Mouse (Mus musculus) thymus, postnatal 25 days (tissue): ENCODE results near the gene Chd5.

ENCODE experiments used
- DNase-seq: peaks from one replicate; pipeline ENCODE4 v3.0.0; 2022

Chd5 gene

DNA sequence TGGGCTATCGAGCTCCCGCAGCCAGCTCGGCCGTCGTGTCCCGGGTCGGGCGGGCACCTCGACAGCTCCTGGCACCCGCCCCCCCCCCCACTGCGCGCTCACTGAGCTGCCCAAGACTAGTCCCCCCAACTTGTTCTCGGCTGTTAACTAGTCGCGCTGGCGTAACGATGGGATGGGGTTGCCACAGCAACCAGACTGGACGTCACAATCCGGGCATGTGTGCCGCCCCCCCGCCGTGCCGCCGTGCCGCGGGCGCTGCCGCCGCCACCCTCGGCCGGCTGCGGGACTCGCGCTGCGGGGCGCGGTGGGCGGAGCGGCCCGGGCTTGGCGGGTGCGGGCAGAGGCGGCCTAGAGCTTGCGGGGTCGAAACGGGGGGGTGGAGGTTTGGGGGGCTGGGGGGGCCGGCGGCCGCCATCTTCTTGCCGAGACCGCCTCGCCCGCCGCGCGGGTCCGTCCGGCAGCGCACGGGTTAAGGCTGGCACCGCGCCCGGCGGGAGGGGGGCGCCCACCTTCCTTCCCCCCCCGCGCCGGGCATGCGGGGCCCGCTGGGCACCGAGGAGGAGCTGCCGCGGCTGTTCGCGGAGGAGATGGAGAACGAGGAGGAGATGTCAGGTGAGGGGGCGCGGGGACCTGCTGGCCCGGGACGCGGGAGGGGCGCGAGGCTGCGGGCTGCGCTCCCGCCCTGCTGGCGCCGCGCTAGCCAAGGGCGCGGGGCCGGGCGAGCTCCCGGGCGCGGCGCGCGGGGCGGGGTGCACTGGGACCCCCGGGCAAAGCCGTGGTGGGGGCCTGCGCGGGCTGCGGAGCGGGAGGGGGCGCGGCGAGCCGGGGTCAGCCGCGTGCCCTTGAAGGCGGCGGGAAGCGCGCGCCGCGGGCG is at the start of gene Chd5:
Gene Chd5 (plus strand): TSS at position 233 of the 874 bp plus-strand sequence.
- DNase-seq, result no peak

GRCm38 (mm10) chr4:152290385-152290784 is 48.1 kb upstream of the Chd5 start:
- DNase-seq, result no peak

DNA sequence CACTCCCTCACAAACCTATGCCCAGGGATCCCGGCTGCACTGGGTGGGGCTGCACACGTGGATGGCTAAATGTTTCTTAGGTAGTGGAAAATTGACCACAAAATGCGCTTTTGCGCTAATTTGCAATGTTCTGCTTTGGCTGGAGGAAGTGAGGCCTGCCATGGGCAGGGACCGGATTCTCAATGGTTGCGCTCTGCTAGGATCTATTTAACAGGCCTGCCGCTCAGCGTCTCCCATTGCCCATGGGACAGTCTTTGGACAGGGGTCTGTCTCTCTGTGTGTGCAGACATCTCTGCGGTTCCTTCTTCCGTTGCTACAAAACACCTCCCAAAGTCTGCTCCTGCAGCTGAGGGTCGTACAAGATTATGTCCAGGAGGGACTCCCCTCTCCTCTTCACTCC is 47.5 kb upstream of the Chd5 start:
- DNase-seq, result no peak

- DNase-seq, result no peak
Observed at GRCm38 (mm10) chr4:152291562-152291961, 46.9 kb upstream of the Chd5 start, which contains the start of gene Hes3. Hes3 (minus strand) TSS chr4:152291662.

GRCm38 (mm10) chr4:152292102-152292765 is 46.2 kb upstream of the Chd5 start:
- no peak for DNase-seq

DNA sequence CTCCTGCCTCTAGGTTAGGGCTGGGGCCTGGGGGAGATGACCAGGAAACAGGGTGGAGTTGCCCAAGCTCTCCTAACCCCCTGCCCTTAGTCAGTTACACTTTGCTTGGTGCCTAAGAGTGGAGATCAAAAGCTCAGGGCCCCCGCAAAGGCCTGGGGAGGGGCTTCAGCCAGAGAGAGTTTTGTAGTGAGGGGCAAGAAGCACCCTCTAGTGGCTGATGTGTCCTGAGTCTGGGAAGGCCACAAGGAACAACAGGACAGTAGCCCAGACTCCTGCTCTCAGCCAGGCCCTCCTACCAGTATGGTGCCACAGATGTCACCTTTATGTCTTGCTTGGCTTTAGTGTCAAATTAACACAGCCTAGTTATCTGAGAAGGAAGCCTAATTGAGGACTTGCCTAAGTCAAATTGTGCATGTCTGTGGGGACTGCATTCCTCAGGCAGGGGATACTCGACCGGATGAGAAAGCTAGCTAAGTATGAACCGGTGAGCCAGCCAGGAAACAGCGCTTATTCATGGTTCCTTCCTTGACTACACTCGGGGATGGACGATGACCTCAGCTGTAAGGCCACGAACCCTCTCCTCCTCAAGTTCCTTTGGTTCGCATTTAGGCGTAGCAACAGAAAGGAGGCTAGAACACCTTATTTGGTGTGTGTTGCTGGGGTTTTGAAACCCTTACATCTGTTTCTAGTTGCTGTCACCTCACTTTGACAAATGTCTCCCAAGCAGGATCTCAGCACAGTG is 44.1 kb upstream of the Chd5 start:
- DNase-seq, result no peak

DNA sequence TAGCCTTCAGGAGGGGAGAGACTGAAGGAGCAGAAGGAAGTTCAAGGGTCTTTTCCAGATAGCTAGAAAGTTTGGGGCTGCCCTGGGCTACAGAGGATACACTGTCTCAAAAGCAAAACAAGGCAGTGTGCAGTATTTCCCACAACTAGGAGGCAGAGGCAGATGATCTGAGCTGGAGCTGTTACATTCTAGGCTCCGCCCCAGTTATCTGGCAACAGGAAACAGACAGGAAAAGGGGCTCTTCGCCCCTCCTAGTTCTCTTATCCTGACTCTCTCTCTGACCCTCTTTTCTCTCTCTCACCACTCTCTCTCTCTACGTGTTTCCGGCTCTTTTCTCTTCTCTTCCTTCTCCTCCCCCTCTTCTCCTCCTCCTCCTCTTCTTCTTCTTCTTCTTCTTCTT is 42.5 kb upstream of the Chd5 start:
- peak; percentile 48 for DNase-seq

DNA sequence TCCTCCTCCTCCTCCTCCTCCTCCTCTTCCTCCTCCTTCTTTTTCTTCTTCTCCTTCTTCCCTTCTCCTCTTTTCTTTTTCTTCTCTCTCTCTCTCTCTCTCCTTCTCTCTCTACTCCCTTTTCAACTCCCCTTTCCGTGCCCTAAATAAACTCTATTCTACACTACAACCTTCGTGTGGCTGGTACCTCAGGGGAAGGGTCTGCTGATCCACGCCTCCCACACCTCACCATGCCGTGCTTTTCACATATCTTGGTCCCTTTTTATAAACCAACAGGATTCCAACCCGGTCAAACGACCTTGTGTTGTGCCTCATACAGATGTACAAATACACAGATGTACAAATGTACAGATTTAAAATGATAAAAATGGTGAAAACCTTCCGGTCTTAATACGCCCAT is 42.1 kb upstream of the Chd5 start:
- peak; percentile 28 for DNase-seq

DNA sequence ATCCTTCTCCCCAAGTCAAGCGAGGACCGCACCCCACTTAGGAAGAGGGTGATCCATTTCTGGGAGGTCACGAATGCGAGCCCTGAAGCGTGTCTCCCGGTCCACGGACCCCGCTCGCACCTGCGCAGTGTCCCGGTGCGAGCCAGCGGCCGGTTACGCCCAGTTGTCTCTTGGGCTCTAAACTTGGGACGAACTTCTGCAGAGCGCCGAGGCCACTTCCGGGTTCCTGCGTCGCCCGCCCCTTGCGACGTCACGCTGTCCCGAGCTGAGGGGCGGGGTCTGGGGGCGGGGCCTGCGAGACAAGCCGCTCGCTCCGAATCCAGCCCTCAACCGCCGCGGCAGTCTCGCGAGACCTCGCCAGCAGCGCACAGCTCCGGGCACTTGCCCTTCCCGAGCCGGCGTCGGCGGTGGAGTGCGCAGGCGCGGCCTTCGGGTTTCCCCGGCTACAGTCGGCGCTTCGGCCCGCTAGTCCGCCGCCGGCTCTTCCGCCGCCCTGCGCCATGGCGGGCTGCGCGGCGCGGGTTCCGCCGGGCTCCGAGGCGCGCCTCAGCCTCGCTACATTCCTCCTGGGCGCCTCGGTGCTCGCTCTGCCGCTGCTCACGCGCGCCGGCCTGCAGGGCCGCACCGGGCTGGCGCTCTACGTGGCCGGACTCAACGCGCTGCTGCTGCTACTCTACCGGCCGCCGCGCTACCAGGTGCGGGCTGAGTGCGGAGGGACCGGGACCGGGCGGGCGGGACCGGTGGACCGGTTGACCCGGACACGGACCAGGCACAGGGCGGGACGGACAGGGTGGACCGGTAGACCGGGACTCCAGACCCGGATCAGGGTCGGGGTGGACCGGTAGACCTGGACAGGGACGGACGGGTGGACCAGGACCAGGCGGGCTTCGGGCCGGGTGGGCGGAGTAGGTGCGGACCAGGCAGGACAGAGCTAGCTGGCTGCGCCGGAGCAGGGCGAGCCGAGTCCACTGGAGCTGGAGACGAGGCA is 41.3 kb upstream of the Chd5 start, which contains the start of gene Icmt:
Gene Icmt (plus strand): TSS at position 354 of the 988 bp plus-strand sequence.
- peak; percentile 100 for DNase-seq

- no peak for DNase-seq
Observed at GRCm38 (mm10) chr4:152298836-152299235, 39.6 kb upstream of the Chd5 start.

GRCm38 (mm10) chr4:152300375-152300774 is 38.1 kb upstream of the Chd5 start:
- no peak for DNase-seq

DNA sequence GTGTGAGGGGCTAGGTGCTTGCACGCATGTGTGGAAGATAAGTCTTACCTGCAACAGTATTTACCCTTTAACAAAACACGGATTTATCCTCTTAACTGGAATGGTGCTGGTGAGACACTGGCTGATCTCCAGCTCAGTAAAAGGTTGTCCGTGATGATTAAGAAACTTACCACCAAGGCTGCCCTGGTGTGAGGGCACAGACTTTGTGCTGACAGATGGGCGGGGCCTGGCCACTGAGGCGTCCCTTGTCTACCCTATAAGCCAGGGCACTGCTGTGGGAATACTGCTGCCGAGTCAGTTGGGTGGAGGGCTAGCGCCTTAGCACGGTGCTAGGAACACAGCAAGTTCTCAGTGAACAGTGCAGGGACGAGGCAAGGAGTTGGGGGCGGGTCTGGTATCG is 36.4 kb upstream of the Chd5 start:
- DNase-seq, result no peak

- no peak for DNase-seq
Observed at GRCm38 (mm10) chr4:152303172-152303571, 35.3 kb upstream of the Chd5 start.

DNA sequence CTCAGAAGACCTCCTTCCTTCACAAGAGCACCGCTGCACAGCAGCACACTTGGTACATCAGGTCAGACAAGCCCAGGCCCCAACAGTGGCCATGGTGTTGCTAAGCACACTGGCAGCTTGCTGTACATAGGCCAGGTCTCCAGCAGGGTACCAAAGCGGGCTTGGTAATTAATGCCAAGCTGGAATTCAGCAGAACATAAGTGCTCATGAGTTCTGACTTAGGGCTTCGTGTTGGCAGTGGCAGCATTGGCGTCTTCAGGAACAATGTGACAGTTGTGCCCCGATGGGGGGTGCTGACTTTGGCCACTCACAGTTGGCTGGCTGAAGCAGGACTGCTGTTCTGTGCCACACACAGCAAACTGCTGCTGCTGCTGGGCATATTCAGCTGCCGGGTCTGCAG is 33.8 kb upstream of the Chd5 start:
- DNase-seq, result no peak

DNA sequence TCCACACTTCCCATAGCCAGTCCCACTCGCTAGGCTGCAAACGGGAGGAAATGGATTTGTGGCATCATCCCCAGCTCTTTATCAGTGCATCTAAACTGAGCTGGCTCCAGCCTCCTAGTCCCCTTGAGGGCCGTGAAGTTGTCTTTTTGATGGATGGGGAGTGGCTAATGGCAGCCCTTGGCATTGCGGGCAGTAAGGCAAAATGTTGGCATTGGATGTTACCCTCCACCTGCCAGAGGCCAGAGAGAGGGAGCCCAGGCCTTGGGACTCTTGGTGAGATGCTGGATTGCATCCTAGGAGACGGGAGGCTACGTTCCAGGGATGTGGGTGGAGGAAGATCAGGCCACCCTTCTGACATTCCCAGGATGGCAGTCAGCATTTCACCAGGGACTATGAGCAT is 32.5 kb upstream of the Chd5 start:
- DNase-seq, result no peak

- no peak for DNase-seq
Observed at GRCm38 (mm10) chr4:152307542-152307941, 30.9 kb upstream of the Chd5 start.

DNA sequence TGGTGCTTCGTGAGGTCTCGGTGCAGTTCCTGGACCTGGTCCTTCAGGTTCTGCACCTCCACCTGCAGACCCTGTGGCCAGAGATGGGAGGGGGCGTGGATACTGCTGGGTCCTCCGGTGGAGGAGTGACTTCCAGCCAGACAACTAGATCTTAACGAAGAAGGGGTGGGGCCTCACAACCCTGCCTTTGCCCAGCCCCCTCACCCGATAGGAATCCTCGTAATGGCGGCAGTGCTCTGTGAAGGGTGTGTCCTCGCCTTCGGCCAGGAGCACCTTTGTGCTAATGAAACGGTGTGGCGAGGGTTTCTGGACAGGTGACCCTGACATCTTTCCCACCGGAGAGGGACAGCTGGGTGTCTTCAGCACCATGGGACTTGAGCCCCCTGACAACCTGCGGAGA is 26.3 kb upstream of the Chd5 start:
- DNase-seq, result no peak

GRCm38 (mm10) chr4:152313211-152313632 is 25.2 kb upstream of the Chd5 start:
- DNase-seq, result no peak

DNA sequence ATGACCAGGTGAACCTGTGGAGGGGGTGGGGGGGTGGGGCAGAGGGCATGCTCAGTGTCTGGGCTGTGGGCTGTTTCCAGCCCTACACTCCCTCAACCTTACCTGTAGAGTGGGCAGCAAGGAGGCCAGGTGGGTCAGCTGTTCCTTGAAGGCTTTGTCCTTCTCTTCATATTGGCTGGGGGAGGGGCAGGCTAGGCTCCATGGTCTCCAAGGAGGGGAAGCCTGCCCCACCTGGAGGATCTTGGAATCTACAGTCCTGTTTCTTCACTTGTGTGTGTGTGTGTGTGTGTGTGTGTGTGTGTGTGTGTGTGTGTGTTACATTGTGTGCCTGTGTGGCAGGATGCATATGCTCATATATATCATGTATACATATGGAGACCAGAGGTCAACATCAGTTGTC is 24.5 kb upstream of the Chd5 start:
- no peak for DNase-seq

- DNase-seq, result no peak
Observed at GRCm38 (mm10) chr4:152315498-152316213, 22.8 kb upstream of the Chd5 start.

DNA sequence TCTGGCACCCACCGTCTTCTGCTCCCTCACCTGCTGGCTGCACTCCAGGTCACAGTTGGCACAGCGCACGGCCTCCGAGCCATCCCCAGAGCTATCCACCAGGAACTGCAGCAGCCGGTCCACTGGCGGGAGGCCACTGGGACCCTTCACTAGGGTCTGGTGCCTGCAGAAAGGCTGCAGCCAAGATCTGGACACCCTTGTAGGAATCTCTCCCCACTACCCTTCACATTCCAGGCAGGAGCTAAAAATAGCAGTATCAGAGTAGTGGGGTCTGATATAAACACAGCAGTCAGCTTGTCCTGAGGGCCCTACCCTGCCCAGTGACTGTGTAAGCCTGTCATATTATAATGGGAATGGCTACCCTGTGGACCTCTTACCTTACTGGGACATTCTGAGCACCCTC is 20.8 kb upstream of the Chd5 start:
- DNase-seq, result no peak
